Mouse (Mus musculus) hindbrain, embryonic 16.5 days (tissue): ENCODE data around the gene Aff3. TPM values are rescaled to one million over a fixed set of nuclear protein-coding genes. Genes with fewer than 3 reads are reported as not detected.

Experiments
- ATAC-seq: fragments of 200-750 bp; cut with Nextera tagmentation; 2 replicates; pipeline ENCODE4 v1.8.0; 2017; ENCODE audit warnings: moderate TSS enrichment, moderate library complexity
- H3K27ac ChIP-seq: fragments of 300-500 bp; sonication (generic); 2 replicates; pipeline ENCODE4 v1.5.1; 2014; ENCODE audit warnings: low read depth, mild to moderate bottlenecking, control low read depth, low read length, moderate library complexity
- H3K27me3 ChIP-seq: fragments of 300-500 bp; sonication (generic); replicated peaks from 2 replicates; pipeline ENCODE4 v1.6.1; 2014; ENCODE audit warnings: low read length; ENCODE audit not compliant: control insufficient read depth, insufficient read depth
- H3K36me3 ChIP-seq: fragments of 300-500 bp; sonication (generic); 2 replicates; pipeline ENCODE4 v1.6.1; 2014; ENCODE audit warnings: mild to moderate bottlenecking, low read length, moderate library complexity, mixed read lengths; ENCODE audit not compliant: control insufficient read depth, insufficient read depth
- H3K4me1 ChIP-seq: fragments of 300-500 bp; sonication (generic); 2 replicates; pipeline ENCODE4 v1.6.1; 2014; ENCODE audit warnings: low read depth, low read length; ENCODE audit not compliant: control insufficient read depth, insufficient read depth
- H3K4me2 ChIP-seq: fragments of 300-500 bp; sonication (generic); 2 replicates; pipeline ENCODE4 v1.6.1; 2014; ENCODE audit warnings: mild to moderate bottlenecking, low read length, control low read depth, moderate library complexity
- H3K4me3 ChIP-seq: fragments of 300-500 bp; sonication (generic); 2 replicates; pipeline ENCODE4 v1.5.1; 2014; ENCODE audit warnings: mild to moderate bottlenecking, low read length, control low read depth, moderate library complexity
- H3K9ac ChIP-seq: fragments of 300-500 bp; sonication (generic); 2 replicates; pipeline ENCODE4 v1.6.1; 2014; ENCODE audit warnings: low read depth, mild to moderate bottlenecking, control low read depth, low read length, moderate library complexity
- H3K9me3 ChIP-seq: fragments of 300-500 bp; sonication (generic); 2 replicates; pipeline ENCODE4 v1.6.1; 2014; ENCODE audit warnings: mild to moderate bottlenecking, low read length, moderate library complexity; ENCODE audit not compliant: control insufficient read depth
- WGBS: fragments of 180-500 bp; shearing (Covaris S2); extraction: QIAGEN DNeasy Blood & Tissue Kit; methylation state at CpG from one replicate; pipeline ENCODE4 v1.1.7; 2014; 5-methylcytosine and 5-hydroxymethylcytosine counted together
- polyA plus RNA-seq: library from polyadenylated mRNA; unstranded; fragments of >200 nt; fragmentation: Nextera tagmentation; extraction: Ambion mirVana; gene quantifications from 2 replicates; pipeline ENCODE4 v1.2.1, GENCODE M21; 2015

The Aff3 gene
- polyA plus RNA-seq, 1 experiment from 2014 or later: 8.4 TPM

DNA sequence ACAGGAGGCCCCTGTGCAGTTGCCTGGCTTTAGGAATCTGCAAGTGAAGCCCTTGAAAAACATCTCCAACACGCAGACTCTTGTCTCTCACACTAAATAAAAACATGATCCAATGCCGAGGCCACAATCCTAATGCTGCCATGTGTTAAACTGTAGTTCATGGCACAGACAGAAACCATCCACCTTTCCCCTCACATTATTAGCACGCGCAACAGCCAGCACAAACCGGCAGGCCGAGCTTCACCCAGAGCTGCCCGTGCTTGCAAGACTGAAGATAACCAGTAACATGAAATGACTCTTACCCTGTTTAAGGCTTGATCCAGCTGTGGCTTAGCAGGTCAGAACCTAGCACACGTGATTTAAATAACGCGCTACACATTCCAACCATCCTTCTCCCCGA is 360.4 kb downstream of the Aff3 start:
- peaks cover 8% of the 10 kb centered on the region for H3K4me1 ChIP-seq
- no peak for ATAC-seq
- H3K36me3 ChIP-seq: no peaks in the 10 kb centered on the region
- H3K9ac ChIP-seq: no peak overlapping the region
- 85% methylated on average over 11 of the region's 11 CpGs for WGBS
- H3K9me3 ChIP-seq: no peaks in the 10 kb centered on the region
- H3K4me3 ChIP-seq: no peak overlapping the region
- no peak overlapping the region for H3K27ac ChIP-seq
- no peaks in the 10 kb centered on the region for H3K27me3 ChIP-seq
- H3K4me2 ChIP-seq: no peak overlapping the region

DNA sequence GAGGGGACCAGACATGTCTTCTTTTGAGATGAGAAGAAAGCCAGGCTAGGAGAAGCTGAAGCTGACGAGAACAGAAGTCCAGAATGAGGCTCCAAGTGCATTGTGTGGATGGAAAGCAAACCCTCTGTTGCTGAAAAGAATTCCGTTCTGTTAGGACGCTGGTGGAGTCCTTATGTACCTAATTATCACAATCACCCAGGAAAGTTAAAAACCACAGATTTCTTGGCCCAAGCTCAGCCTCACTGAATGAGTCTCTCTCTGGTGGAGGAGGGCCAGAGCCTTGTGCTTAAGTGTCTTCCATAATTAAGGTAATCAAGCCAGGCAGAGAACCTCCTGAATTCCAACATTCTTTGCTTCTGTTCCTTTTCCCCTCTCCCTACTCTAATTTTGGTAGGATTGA is 366.5 kb downstream of the Aff3 start:
- H3K36me3 ChIP-seq: no peaks in the 10 kb centered on the region
- H3K27me3 ChIP-seq: no peaks in the 10 kb centered on the region
- no peak overlapping the region for H3K27ac ChIP-seq
- no peak for ATAC-seq
- H3K4me1 ChIP-seq: no peaks in the 10 kb centered on the region
- no peak overlapping the region for H3K4me3 ChIP-seq
- no peak overlapping the region for H3K4me2 ChIP-seq
- H3K9ac ChIP-seq: no peak overlapping the region
- 66% methylated on average over 3 of the region's 3 CpGs for WGBS
- H3K9me3 ChIP-seq: no peaks in the 10 kb centered on the region

DNA sequence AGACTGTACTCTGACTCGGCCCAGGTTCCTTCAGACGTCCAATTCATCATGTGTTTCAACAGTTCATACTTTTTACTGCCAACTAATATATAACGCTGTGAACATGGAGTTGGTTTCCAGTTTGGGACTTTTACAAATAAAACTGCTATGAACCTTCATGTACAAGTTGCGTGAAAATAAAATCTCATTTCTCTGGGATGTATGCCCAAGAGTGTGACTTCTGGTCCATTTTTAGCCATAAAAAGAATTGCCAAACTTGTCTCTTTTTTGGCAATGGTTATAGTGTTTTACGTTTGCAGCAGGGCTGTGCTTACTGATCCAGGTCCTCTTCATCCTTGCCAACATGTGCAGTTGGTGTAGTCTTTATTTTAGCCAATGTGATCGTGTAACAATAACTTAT is 369.8 kb downstream of the Aff3 start:
- H3K36me3 ChIP-seq: no peaks in the 10 kb centered on the region
- no peaks in the 10 kb centered on the region for H3K27me3 ChIP-seq
- H3K27ac ChIP-seq: no peak overlapping the region
- H3K4me3 ChIP-seq: no peak overlapping the region
- ATAC-seq: no peak
- WGBS: 86% methylated on average over 6 of the region's 6 CpGs
- H3K4me1 ChIP-seq: peaks cover 4% of the 10 kb centered on the region; the same call in 1 of the 2 replicates
- no peaks in the 10 kb centered on the region for H3K9me3 ChIP-seq
- no peak overlapping the region for H3K9ac ChIP-seq
- no peak overlapping the region for H3K4me2 ChIP-seq

DNA sequence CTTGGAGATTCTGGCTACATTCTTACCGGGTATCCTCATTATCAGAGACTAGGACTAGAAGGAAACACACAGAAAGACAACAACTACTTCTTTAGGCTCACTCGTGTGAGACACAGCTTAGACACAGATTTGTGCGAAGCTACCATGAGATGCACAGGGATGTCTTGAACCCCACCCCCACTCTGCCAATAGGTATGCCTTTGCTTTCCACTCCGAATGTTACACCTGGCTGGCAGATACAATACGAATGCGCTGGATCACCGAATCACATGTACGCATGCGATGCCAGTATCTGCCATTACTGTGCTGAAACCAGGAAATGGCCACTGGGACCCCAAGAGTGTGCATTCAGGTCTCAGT is 370.4 kb downstream of the Aff3 start:
- no peak overlapping the region for H3K9ac ChIP-seq
- 96% methylated on average over 9 of the region's 9 CpGs for WGBS
- H3K9me3 ChIP-seq: no peaks in the 10 kb centered on the region
- H3K4me1 ChIP-seq: peaks cover 4% of the 10 kb centered on the region; the same call in 1 of the 2 replicates
- no peak overlapping the region for H3K4me3 ChIP-seq
- no peaks in the 10 kb centered on the region for H3K27me3 ChIP-seq
- ATAC-seq: no peak
- H3K4me2 ChIP-seq: no peak overlapping the region
- H3K36me3 ChIP-seq: no peaks in the 10 kb centered on the region
- H3K27ac ChIP-seq: no peak overlapping the region

DNA sequence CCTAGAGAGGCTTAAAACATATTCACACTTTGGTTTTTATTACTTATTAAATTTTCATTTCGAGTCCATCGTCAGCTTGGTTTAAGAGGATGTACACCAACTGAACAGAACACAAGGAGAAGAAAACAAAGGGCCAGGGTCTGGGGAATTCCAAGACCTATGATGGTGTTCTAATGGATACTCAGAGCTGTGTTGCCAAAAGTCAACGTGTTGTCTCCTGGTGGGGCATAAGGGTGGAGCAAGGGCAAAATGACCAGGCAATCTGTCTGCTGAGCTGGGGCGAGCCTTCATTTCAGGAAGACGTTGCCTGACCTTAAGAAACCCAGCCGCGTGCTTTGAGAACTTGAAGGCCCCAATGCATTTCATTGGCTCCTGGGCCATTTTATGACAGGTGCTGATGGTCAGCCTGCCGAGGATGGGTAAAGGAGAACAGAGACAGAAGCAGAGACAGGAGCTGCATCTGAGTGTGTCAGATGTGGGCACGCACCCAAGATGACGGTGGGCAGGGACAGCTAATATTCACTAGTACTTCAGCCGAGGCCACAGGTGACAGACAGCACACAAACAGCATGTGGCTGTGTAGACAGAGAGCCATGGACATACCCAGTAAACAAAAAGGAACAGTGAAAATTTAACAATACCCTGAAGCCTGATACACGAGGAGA is 371.0 kb downstream of the Aff3 start:
- Histone ChIP-seq H3K4me2 (no peak overlapping the region), H3K27me3 (no peaks in the 10 kb centered on the region), H3K9ac (no peak overlapping the region), H3K27ac (no peak overlapping the region), H3K4me3 (no peak overlapping the region), H3K9me3 (no peaks in the 10 kb centered on the region), H3K36me3 (no peaks in the 10 kb centered on the region), H3K4me1 (peaks cover 4% of the 10 kb centered on the region; the same call in 1 of the 2 replicates)
- ATAC-seq: no peak
- WGBS: 83% methylated on average over 12 of the region's 12 CpGs

DNA sequence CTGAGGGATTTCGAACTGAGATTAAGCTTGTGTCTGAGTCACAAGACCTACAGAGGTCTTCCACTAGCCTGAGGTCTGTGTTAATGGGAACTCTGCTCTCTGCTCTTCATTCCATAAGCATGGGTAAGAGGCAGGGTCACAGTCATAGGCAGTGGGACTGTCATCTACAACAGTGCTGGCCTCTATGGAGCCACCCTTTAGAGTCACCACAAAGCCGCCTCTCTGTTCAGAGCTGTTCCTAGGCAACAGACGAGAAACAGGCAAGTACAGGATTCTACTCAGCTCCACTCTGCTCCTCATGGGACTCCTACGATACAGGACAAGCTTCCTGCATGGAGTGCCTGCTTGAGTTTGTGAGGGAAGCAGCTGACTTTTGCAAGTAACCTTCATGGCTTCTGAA is 371.9 kb downstream of the Aff3 start:
- no peaks in the 10 kb centered on the region for H3K27me3 ChIP-seq
- no peaks in the 10 kb centered on the region for H3K36me3 ChIP-seq
- H3K27ac ChIP-seq: no peak overlapping the region
- H3K9ac ChIP-seq: no peak overlapping the region
- WGBS: 39% methylated on average over 4 of the region's 4 CpGs
- peaks cover 4% of the 10 kb centered on the region; the same call in 1 of the 2 replicates for H3K4me1 ChIP-seq
- H3K4me3 ChIP-seq: no peak overlapping the region
- H3K9me3 ChIP-seq: no peaks in the 10 kb centered on the region
- peak; percentile 88 for ATAC-seq
- H3K4me2 ChIP-seq: no peak overlapping the region

DNA sequence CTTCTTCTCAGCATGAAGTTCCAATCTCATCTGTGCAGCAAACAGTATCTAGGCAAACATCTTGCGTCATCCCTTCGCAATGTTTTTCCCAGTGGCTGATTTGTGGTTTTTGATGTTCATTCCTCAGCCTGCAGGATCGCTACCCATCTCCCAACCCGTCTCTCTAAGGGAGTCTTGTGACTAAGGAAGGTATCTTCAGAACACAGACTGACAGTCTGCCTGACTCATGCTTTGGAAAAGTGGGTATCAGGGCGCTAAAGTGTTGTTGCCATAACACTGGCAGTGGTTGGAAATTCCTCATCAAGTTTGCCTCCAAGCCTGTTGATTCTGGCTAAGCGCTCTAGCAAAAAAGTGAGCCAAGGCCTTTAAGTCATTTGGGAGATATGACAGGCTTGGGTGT is 372.8 kb downstream of the Aff3 start:
- Histone ChIP-seq H3K4me3 (no peak overlapping the region), H3K4me1 (peaks cover 4% of the 10 kb centered on the region; the same call in 1 of the 2 replicates), H3K36me3 (no peaks in the 10 kb centered on the region), H3K4me2 (no peak overlapping the region), H3K27me3 (no peaks in the 10 kb centered on the region), H3K27ac (no peak overlapping the region), H3K9me3 (no peaks in the 10 kb centered on the region), H3K9ac (no peak overlapping the region)
- no peak for ATAC-seq
- 93% methylated on average over 6 of the region's 6 CpGs for WGBS

DNA sequence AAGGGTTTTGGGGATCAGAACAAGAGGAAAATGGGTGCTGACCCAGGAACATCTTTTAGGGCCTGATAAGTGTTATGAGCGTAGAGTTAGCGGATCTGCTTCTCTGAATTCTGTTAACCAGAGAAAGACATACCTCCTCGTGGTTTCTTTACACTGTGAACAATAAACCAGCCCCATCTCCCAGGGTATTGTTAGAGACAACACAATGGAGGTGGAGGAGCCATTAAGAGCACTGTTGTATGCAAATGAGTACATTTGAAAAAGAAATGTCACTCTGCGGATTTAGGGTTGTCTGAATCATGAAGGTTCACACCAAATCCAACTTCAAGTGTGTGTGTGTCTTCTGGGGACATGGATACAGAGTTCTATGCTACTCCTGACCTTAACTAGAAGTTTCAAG is 373.3 kb downstream of the Aff3 start:
- WGBS: 63% methylated on average over 4 of the region's 4 CpGs
- Histone ChIP-seq H3K36me3 (no peaks in the 10 kb centered on the region), H3K9ac (no peak overlapping the region), H3K27ac (no peak overlapping the region; the same call in 1 of the 2 replicates), H3K4me2 (no peak overlapping the region), H3K4me3 (no peak overlapping the region), H3K4me1 (peaks cover 4% of the 10 kb centered on the region; the same call in 1 of the 2 replicates), H3K9me3 (no peaks in the 10 kb centered on the region), H3K27me3 (no peaks in the 10 kb centered on the region)
- no peak for ATAC-seq

DNA sequence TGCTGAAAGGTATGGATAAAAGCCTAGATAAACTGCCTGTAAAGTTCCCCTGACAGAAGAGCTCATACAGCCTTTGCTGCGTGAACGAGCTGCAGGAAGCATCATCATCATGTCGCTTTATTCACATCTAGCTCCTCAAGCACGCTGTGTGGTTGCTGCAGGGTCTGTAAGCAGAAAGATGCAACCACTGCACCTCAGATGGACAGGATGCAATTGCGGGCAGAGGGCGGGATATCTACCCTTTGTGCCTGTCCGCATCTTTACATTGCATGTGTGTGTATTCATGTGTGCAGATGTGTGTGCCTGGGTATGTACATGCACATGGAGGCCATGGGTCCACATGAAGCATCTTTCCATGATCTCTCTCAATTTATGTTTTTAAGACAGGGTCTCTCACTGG is 373.9 kb downstream of the Aff3 start:
- ATAC-seq: no peak
- 88% methylated on average over 7 of the region's 7 CpGs for WGBS
- no peak overlapping the region for H3K4me2 ChIP-seq
- no peak overlapping the region for H3K4me3 ChIP-seq
- H3K9me3 ChIP-seq: no peaks in the 10 kb centered on the region
- peaks cover 4% of the 10 kb centered on the region; the same call in 1 of the 2 replicates for H3K4me1 ChIP-seq
- H3K27ac ChIP-seq: no peak overlapping the region; the same call in 1 of the 2 replicates
- H3K36me3 ChIP-seq: no peaks in the 10 kb centered on the region
- H3K9ac ChIP-seq: no peak overlapping the region
- H3K27me3 ChIP-seq: no peaks in the 10 kb centered on the region
